Mouse (Mus musculus) embryonic facial prominence, embryonic 15.5 days (tissue): ENCODE measurements around the gene Ndufaf2. TPM values are rescaled to one million over a fixed set of nuclear protein-coding genes. Genes with fewer than 3 reads are reported as not detected.

ENCODE experiments used
- ATAC-seq: fragments of 200-750 bp; cut with Nextera tagmentation; 2 replicates; pipeline ENCODE4 v1.8.0; 2017; ENCODE audit warnings: low read depth, moderate TSS enrichment; ENCODE audit not compliant: insufficient number of reproducible peaks, low FRiP score, low TSS enrichment
- H3K27ac ChIP-seq: fragments of 300-500 bp; sonication (generic); replicated peaks from 2 replicates; pipeline ENCODE4 v1.5.1; 2015; ENCODE audit warnings: mild to moderate bottlenecking, inconsistent platforms
- H3K27me3 ChIP-seq: fragments of 300-500 bp; sonication (generic); 2 replicates; pipeline ENCODE4 v1.6.1; 2015; ENCODE audit warnings: inconsistent platforms
- H3K36me3 ChIP-seq: fragments of 300-500 bp; sonication (generic); 2 replicates; pipeline ENCODE4 v1.6.1; 2015; ENCODE audit warnings: mild to moderate bottlenecking, inconsistent platforms
- H3K4me1 ChIP-seq: fragments of 300-500 bp; sonication (generic); 2 replicates; pipeline ENCODE4 v1.6.1; 2015; ENCODE audit warnings: inconsistent platforms
- H3K4me2 ChIP-seq: fragments of 300-500 bp; sonication (generic); replicated peaks from 2 replicates; pipeline ENCODE4 v1.6.1; 2015; ENCODE audit warnings: mild to moderate bottlenecking, inconsistent platforms
- H3K4me3 ChIP-seq: fragments of 300-500 bp; sonication (generic); replicated peaks from 2 replicates; pipeline ENCODE4 v1.5.1; 2015; ENCODE audit warnings: mild to moderate bottlenecking, inconsistent platforms
- H3K9ac ChIP-seq: fragments of 300-500 bp; sonication (generic); 2 replicates; pipeline ENCODE4 v1.6.1; 2015; ENCODE audit warnings: inconsistent platforms
- H3K9me3 ChIP-seq: fragments of 300-500 bp; sonication (generic); replicated peaks from 2 replicates; pipeline ENCODE4 v1.6.1; 2016; ENCODE audit warnings: inconsistent platforms
- WGBS: fragments of 180-500 bp; shearing (Covaris S2); methylation state at CpG from one replicate; pipeline ENCODE4 v1.1.7; 2015; 5-methylcytosine and 5-hydroxymethylcytosine counted together
- polyA plus RNA-seq: library from polyadenylated mRNA; unstranded; fragments of >200 nt; fragmentation: Nextera tagmentation; extraction: Ambion mirVana; gene quantifications from 2 replicates; pipeline ENCODE4 v1.2.1, GENCODE M21; 2015

Gene Ndufaf2
- 59.2 and 64.5 TPM in 2 replicates for polyA plus RNA-seq

- ATAC-seq = peak; percentile 99
- under 1% methylated on average over 47 of the region's 47 CpGs for WGBS
- no peak within 1 kb of the TSS for H3K27ac ChIP-seq
Measured at GRCm38 (mm10) chr13:108158465-108159240, at the start of gene Ndufaf2, which contains the start of gene Ercc8. TSS of gene Ndufaf2 (minus strand) at chr13:108158623. TSS of gene Ercc8 (plus strand) at chr13:108158731.

GRCm38 (mm10) chr13:108208090-108208489 is 49.7 kb upstream of the Ndufaf2 start:
- H3K9ac ChIP-seq = no peak overlapping the region
- H3K9me3 ChIP-seq = no peaks in the 10 kb centered on the region
- no peaks in the 10 kb centered on the region for H3K4me1 ChIP-seq
- no peaks in the 10 kb centered on the region for H3K36me3 ChIP-seq
- WGBS = 61% methylated on average over 5 of the region's 5 CpGs
- no peak overlapping the region for H3K4me3 ChIP-seq
- no peaks in the 10 kb centered on the region for H3K27me3 ChIP-seq
- ATAC-seq = no peak
- no peak overlapping the region for H3K4me2 ChIP-seq
- no peak overlapping the region for H3K27ac ChIP-seq

More at GRCm38 (mm10) chr13:108158465-108159240, at the start of gene Ndufaf2, which contains the start of gene Ercc8:
- Histone ChIP-seq H3K27me3 (no peaks in the 10 kb centered on the region), H3K9ac (peak within 1 kb of the TSS; percentile 42), H3K4me3 (peak within 1 kb of the TSS; percentile 65), H3K9me3 (no peaks in the 10 kb centered on the region), H3K36me3 (peaks cover 11% of the 10 kb centered on the region), H3K4me2 (peak within 1 kb of the TSS; percentile 83), H3K4me1 (peaks cover 13% of the 10 kb centered on the region)

- ATAC-seq = no peak
- Histone ChIP-seq H3K27me3 (no peaks in the 10 kb centered on the region), H3K36me3 (no peaks in the 10 kb centered on the region), H3K27ac (no peak overlapping the region), H3K9ac (no peak overlapping the region), H3K4me1 (no peaks in the 10 kb centered on the region), H3K4me2 (no peak overlapping the region), H3K9me3 (no peaks in the 10 kb centered on the region), H3K4me3 (no peak overlapping the region)
- WGBS = 79% methylated on average over 2 of the region's 2 CpGs
Measured at GRCm38 (mm10) chr13:108207447-108207846, 49.0 kb upstream of the Ndufaf2 start.

GRCm38 (mm10) chr13:108204857-108205256 is 46.4 kb upstream of the Ndufaf2 start:
- no peaks in the 10 kb centered on the region for H3K9me3 ChIP-seq
- H3K4me3 ChIP-seq = no peak overlapping the region
- H3K9ac ChIP-seq = no peak overlapping the region
- H3K27me3 ChIP-seq = no peaks in the 10 kb centered on the region
- H3K4me2 ChIP-seq = no peak overlapping the region
- 72% methylated on average over 3 of the region's 3 CpGs for WGBS
- H3K36me3 ChIP-seq = no peaks in the 10 kb centered on the region
- no peak for ATAC-seq
- H3K27ac ChIP-seq = no peak overlapping the region
- no peaks in the 10 kb centered on the region for H3K4me1 ChIP-seq

- Histone ChIP-seq H3K9ac (no peak overlapping the region), H3K9me3 (no peaks in the 10 kb centered on the region), H3K4me1 (no peaks in the 10 kb centered on the region), H3K36me3 (peaks cover 24% of the 10 kb centered on the region), H3K27ac (no peak overlapping the region), H3K27me3 (no peaks in the 10 kb centered on the region), H3K4me3 (no peak overlapping the region), H3K4me2 (no peak overlapping the region)
- 76% methylated on average over 6 of the region's 6 CpGs for WGBS
- no peak for ATAC-seq
Measured at GRCm38 (mm10) chr13:108195474-108195873, 37.1 kb upstream of the Ndufaf2 start.

GRCm38 (mm10) chr13:108191074-108191720 is 32.8 kb upstream of the Ndufaf2 start:
- no peak overlapping the region for H3K27ac ChIP-seq
- no peak overlapping the region for H3K4me2 ChIP-seq
- no peak overlapping the region for H3K9ac ChIP-seq
- H3K36me3 ChIP-seq = peaks cover 19% of the 10 kb centered on the region
- no peaks in the 10 kb centered on the region for H3K4me1 ChIP-seq
- ATAC-seq = no peak
- no peaks in the 10 kb centered on the region for H3K27me3 ChIP-seq
- H3K9me3 ChIP-seq = no peaks in the 10 kb centered on the region
- WGBS = 51% methylated on average over 11 of the region's 11 CpGs
- H3K4me3 ChIP-seq = no peak overlapping the region

- H3K27ac ChIP-seq = no peak overlapping the region
- H3K4me2 ChIP-seq = no peak overlapping the region
- WGBS = 91% methylated on average over 4 of the region's 4 CpGs
- H3K4me3 ChIP-seq = no peak overlapping the region
- H3K36me3 ChIP-seq = peaks cover 20% of the 10 kb centered on the region
- H3K9ac ChIP-seq = no peak overlapping the region
- no peaks in the 10 kb centered on the region for H3K27me3 ChIP-seq
- no peak for ATAC-seq
- H3K4me1 ChIP-seq = no peaks in the 10 kb centered on the region
- no peaks in the 10 kb centered on the region for H3K9me3 ChIP-seq
Measured at GRCm38 (mm10) chr13:108187994-108188393, 29.6 kb upstream of the Ndufaf2 start.

- peaks cover 32% of the 10 kb centered on the region for H3K36me3 ChIP-seq
- H3K4me1 ChIP-seq = no peaks in the 10 kb centered on the region
- H3K27ac ChIP-seq = no peak overlapping the region
- no peak overlapping the region for H3K9ac ChIP-seq
- WGBS = 89% methylated on average over 3 of the region's 3 CpGs
- H3K9me3 ChIP-seq = no peaks in the 10 kb centered on the region
- no peaks in the 10 kb centered on the region for H3K27me3 ChIP-seq
- no peak for ATAC-seq
- H3K4me2 ChIP-seq = no peak overlapping the region
- no peak overlapping the region for H3K4me3 ChIP-seq
Measured at GRCm38 (mm10) chr13:108185530-108185929, 27.1 kb upstream of the Ndufaf2 start.

- Histone ChIP-seq H3K9ac (no peak overlapping the region), H3K27ac (no peak overlapping the region), H3K4me2 (no peak overlapping the region), H3K9me3 (no peaks in the 10 kb centered on the region), H3K36me3 (peaks cover 32% of the 10 kb centered on the region), H3K4me3 (no peak overlapping the region), H3K4me1 (no peaks in the 10 kb centered on the region), H3K27me3 (no peaks in the 10 kb centered on the region)
- no peak for ATAC-seq
Measured at GRCm38 (mm10) chr13:108184743-108185255, 26.4 kb upstream of the Ndufaf2 start.

- Histone ChIP-seq H3K4me1 (no peaks in the 10 kb centered on the region), H3K4me3 (no peak overlapping the region), H3K9ac (no peak overlapping the region), H3K27me3 (no peaks in the 10 kb centered on the region), H3K4me2 (no peak overlapping the region), H3K27ac (no peak overlapping the region), H3K9me3 (no peaks in the 10 kb centered on the region), H3K36me3 (peaks cover 51% of the 10 kb centered on the region)
- WGBS = 82% methylated on average over 5 of the region's 5 CpGs
- ATAC-seq = no peak
Measured at GRCm38 (mm10) chr13:108180821-108181220, 22.4 kb upstream of the Ndufaf2 start.

- peaks cover 42% of the 10 kb centered on the region for H3K36me3 ChIP-seq
- no peak overlapping the region for H3K9ac ChIP-seq
- no peak overlapping the region for H3K27ac ChIP-seq
- no peak for ATAC-seq
- H3K9me3 ChIP-seq = no peaks in the 10 kb centered on the region
- H3K27me3 ChIP-seq = no peaks in the 10 kb centered on the region
- 88% methylated on average over 8 of the region's 8 CpGs for WGBS
- H3K4me3 ChIP-seq = no peak overlapping the region
- H3K4me1 ChIP-seq = no peaks in the 10 kb centered on the region
- no peak overlapping the region for H3K4me2 ChIP-seq
Measured at GRCm38 (mm10) chr13:108179618-108180017, 21.2 kb upstream of the Ndufaf2 start.
